Mouse (Mus musculus) hindlimb bud, embryonic 11.5 days (tissue): ENCODE measurements at regions not wholly inside any gene's neighbourhood (a gene's known extent, or its start where the extent isn't known, plus 50 kb on each side); places are given as distances from the start of the nearest gene placed in this dataset.
"Not testable (repeated sequence)": the region's sequence is repeated elsewhere in the genome, so short reads cannot be mapped to it uniquely, and the experiment has no call there.

Source experiments
- DNase-seq: peaks from one replicate; pipeline ENCODE4 v3.0.0-alpha.2; 2012; ENCODE audit warnings: low read depth, low spot score; ENCODE audit errors: extremely low spot score

GRCm38 (mm10) chr2:17081266-17081665 is 650.0 kb downstream of the Nebl start:
- no peak for DNase-seq

DNA sequence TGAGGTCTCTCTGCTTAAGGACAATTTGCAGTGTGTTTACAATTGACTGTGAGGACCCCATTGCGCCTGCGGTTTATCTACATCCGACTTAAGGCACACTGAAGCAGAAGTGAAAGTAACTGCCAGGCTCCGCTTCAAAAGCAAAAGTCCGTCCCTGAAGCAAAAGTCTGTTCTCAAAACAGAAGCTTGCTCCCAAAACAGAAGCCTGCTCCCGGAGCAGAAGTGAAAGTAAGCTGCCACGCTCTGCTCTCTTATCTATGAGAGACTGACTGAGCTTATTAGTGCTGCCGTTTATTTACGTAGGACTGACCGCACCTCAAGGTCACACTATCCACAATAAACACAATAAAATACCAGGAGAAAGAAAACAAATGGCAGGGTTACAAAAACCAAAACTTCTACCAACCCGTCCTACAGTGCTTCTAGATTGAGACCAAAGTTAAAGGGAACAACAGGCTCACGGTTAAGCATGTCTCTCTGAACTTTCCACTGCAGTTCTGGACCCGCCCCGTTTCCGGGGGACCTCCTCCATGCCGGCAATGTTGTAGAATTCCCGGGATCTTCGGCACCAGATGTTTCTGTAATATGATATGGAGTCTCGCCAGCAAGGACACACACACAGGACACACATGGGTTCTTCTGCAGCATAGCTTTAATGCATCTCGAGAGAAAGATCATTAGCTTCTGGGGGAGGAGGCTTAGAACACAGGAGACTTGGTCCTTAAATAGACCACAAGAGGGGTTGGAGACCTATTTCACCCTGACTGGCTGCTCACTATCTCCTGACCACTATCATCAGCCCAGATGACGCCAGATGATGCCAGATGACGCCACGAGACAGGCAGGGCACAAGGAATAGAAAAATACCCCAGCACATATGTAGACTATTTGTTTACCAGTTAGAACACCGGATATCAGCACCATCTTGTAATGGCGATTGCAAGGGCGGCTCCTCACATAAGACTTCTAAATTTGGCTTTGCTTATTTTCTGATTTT is 665.8 kb downstream of the Nebl start:
- not testable (repeated sequence) for DNase-seq
